Mouse (Mus musculus): ENCODE results near the gene Sash3. TPM values are rescaled to one million over a fixed set of nuclear protein-coding genes. Genes with fewer than 3 reads are reported as not detected.

The Sash3 gene
- polyA plus RNA-seq, 1 experiment = 14.6 TPM

GRCm38 (mm10) chrX:48139368-48140285 is 6.6 kb upstream of the Sash3 start:
- TF ChIP-seq CTCF (IDR thresholded peaks at IDR 0.05; ENCODE audit: insufficient read depth, low read length) (no peak), POLR2A (IDR thresholded peaks at IDR 0.05; ENCODE audit: borderline replicate concordance, extremely low read depth, low read depth, low read length) (no peak)
- no peak for DNase-seq
- Histone ChIP-seq H3K4me3 (replicated peaks; ENCODE audit: extremely low read depth, low read depth, low read length) (no peak overlapping the region), H3K4me1 (ENCODE audit: control insufficient read depth, insufficient read depth, low read length) (no peaks in the 10 kb centered on the region; the same call in 1 of the 2 replicates)
- WGBS = 50% methylated on average over 14 of the region's 14 CpGs

GRCm38 (mm10) chrX:48140286-48140877 is 5.9 kb upstream of the Sash3 start:
- H3K4me3 ChIP-seq (replicated peaks; ENCODE audit: extremely low read depth, low read depth, low read length) = no peak overlapping the region
- TF ChIP-seq POLR2A (IDR thresholded peaks at IDR 0.05; ENCODE audit: borderline replicate concordance, extremely low read depth, low read depth, low read length) (no peak), CTCF (IDR thresholded peaks at IDR 0.05; ENCODE audit: insufficient read depth, low read length) (no peak)

GRCm38 (mm10) chrX:48141481-48141880 is 4.8 kb upstream of the Sash3 start:
- 69% methylated on average over 6 of the region's 6 CpGs for WGBS
- no peak overlapping the region for H3K4me3 ChIP-seq (replicated peaks; ENCODE audit: extremely low read depth, low read depth, low read length)
- DNase-seq = no peak
- H3K4me1 ChIP-seq (ENCODE audit: control insufficient read depth, insufficient read depth, low read length) = no peaks in the 10 kb centered on the region; the same call in 1 of the 2 replicates
- TF ChIP-seq POLR2A (IDR thresholded peaks at IDR 0.05; ENCODE audit: borderline replicate concordance, extremely low read depth, low read depth, low read length) = no peak
- no peak for TF ChIP-seq CTCF (IDR thresholded peaks at IDR 0.05; ENCODE audit: insufficient read depth, low read length)

More at GRCm38 (mm10) chrX:48140286-48140877, 5.9 kb upstream of the Sash3 start:
- no peak for DNase-seq
- 30% methylated on average over 3 of the region's 3 CpGs for WGBS
- H3K4me1 ChIP-seq (ENCODE audit: control insufficient read depth, insufficient read depth, low read length) = no peaks in the 10 kb centered on the region; the same call in 1 of the 2 replicates

DNA sequence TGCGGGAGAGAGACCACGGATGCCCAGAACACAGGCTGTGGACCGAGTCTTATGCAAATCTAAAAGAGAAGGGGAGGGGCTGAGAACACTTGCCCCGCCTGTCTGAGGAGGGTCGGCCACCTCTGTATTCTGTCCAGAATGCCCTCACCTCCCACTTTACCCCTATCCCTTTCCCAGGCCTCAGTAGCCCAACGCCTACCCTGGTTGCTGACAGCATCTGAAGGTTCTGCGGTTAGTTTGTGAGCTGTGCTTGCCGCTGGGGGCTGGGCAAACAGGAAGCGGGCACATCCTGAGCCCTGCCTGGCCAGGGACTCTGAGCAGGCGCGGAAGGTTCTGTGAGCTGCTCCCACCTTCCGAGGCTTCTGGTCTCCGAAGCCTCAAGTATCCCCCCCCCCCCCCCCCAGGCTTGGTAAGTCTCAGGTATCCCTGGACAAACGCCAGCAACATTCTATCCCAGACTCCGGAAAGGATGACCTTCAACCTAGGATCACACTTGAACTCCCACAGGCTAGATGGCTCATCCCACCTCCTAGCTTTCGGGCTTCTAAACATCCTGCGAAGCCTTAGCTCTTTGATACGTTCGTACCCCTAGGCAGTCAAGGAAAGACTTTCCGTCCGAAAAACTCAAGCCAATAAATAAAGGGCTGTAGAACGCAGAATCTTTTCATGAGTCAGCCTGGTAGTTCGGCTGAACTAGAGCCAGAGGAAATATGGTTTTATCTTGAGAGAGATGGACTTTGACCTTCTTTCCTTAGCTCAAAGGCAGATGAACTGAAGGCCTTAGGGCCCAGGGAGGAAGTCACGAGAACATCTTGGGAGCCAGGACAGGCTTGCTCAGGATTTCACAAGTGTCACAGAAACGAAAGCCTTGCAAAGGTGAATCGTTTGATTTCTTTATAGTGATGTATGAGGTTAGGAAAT is 2.6 kb upstream of the Sash3 start:
- peak; percentile 28; the same call in 1 of the 2 replicates for TF ChIP-seq POLR2A (IDR thresholded peaks at IDR 0.05; ENCODE audit: borderline replicate concordance, extremely low read depth, low read depth, low read length)
- no peak for TF ChIP-seq CTCF (IDR thresholded peaks at IDR 0.05; ENCODE audit: insufficient read depth, low read length)
- Histone ChIP-seq H3K4me3 (replicated peaks; ENCODE audit: extremely low read depth, low read depth, low read length) (peak overlapping the region; percentile 68), H3K4me1 (ENCODE audit: control insufficient read depth, insufficient read depth, low read length) (no peaks in the 10 kb centered on the region; the same call in 1 of the 2 replicates)
- DNase-seq = peak; percentile 12
- 44% methylated on average over 26 of the region's 26 CpGs for WGBS

GRCm38 (mm10) chrX:48147226-48147625 is 990 bp downstream of the Sash3 start:
- TF ChIP-seq CTCF (IDR thresholded peaks at IDR 0.05; ENCODE audit: insufficient read depth, low read length) (no peak), POLR2A (IDR thresholded peaks at IDR 0.05; ENCODE audit: borderline replicate concordance, extremely low read depth, low read depth, low read length) (no peak)
- H3K4me3 ChIP-seq (replicated peaks; ENCODE audit: extremely low read depth, low read depth, low read length) = peak overlapping the region; percentile 34
- no peaks in the 10 kb centered on the region; the same call in 1 of the 2 replicates for H3K4me1 ChIP-seq (ENCODE audit: control insufficient read depth, insufficient read depth, low read length)
- 81% methylated on average over 2 of the region's 2 CpGs for WGBS
- no peak for DNase-seq

GRCm38 (mm10) chrX:48147741-48148186 is 1.5 kb downstream of the Sash3 start:
- 77% methylated on average over 7 of the region's 7 CpGs for WGBS
- DNase-seq = no peak
- H3K4me1 ChIP-seq (ENCODE audit: control insufficient read depth, insufficient read depth, low read length) = no peaks in the 10 kb centered on the region; the same call in 1 of the 2 replicates
- TF ChIP-seq POLR2A (IDR thresholded peaks at IDR 0.05; ENCODE audit: borderline replicate concordance, extremely low read depth, low read depth, low read length) = peak; percentile 19; the same call in 1 of the 2 replicates
- no peak for TF ChIP-seq CTCF (IDR thresholded peaks at IDR 0.05; ENCODE audit: insufficient read depth, low read length)
- H3K4me3 ChIP-seq (replicated peaks; ENCODE audit: extremely low read depth, low read depth, low read length) = peak overlapping the region; percentile 34

DNA sequence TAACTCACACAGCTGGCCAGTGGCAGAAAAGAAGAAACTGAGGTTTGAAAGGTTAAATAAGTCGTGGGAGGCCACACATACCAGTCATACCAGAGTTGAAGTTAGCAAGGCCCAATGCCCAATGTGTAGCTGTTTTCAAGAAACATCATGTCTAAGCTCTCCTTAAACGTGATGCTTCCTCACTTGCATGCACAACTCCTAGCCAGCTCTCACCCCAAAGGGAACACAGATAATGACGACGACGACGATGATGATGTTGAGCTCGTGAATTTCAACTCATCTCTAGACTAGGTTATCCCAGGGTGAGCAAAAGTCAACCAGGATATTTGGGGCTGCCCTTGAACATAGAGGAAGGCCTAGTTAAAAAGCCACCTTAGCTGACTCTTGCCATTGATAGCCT is 5.9 kb downstream of the Sash3 start:
- no peak overlapping the region for H3K4me3 ChIP-seq (replicated peaks; ENCODE audit: extremely low read depth, low read depth, low read length)
- TF ChIP-seq POLR2A (IDR thresholded peaks at IDR 0.05; ENCODE audit: borderline replicate concordance, extremely low read depth, low read depth, low read length) (no peak), CTCF (IDR thresholded peaks at IDR 0.05; ENCODE audit: insufficient read depth, low read length) (no peak)
- no peaks in the 10 kb centered on the region; the same call in none of the 2 replicates for H3K4me1 ChIP-seq (ENCODE audit: control insufficient read depth, insufficient read depth, low read length)
- DNase-seq = no peak
- 70% methylated on average over 7 of the region's 7 CpGs for WGBS

GRCm38 (mm10) chrX:48153414-48153813 is 7.2 kb downstream of the Sash3 start:
- Histone ChIP-seq H3K4me3 (replicated peaks; ENCODE audit: extremely low read depth, low read depth, low read length) (no peak overlapping the region), H3K4me1 (ENCODE audit: control insufficient read depth, insufficient read depth, low read length) (no peaks in the 10 kb centered on the region; the same call in none of the 2 replicates)
- TF ChIP-seq CTCF (IDR thresholded peaks at IDR 0.05; ENCODE audit: insufficient read depth, low read length) (no peak), POLR2A (IDR thresholded peaks at IDR 0.05; ENCODE audit: borderline replicate concordance, extremely low read depth, low read depth, low read length) (no peak)
- DNase-seq = no peak
- 56% methylated on average over 2 of the region's 2 CpGs for WGBS

All from lung, adult 2 months (tissue).